Mouse (Mus musculus) neural tube, embryonic 12.5 days (tissue): ENCODE data around the gene Olfr279. TPM values are rescaled to one million over a fixed set of nuclear protein-coding genes. Genes with fewer than 3 reads are reported as not detected.
A peak's percentile ranks its signal among the peaks of the same experiment; 100 is the strongest.
"Not testable (repeated sequence)": the region's sequence is repeated elsewhere in the genome, so short reads cannot be mapped to it uniquely, and the experiment has no call there.

Experiments
- ATAC-seq: fragments of 200-750 bp; cut with Nextera tagmentation; 2 replicates; pipeline ENCODE4 v1.8.0; 2017; ENCODE audit warnings: low read depth, mild to moderate bottlenecking, moderate TSS enrichment, moderate library complexity; ENCODE audit not compliant: low FRiP score
- H3K27ac ChIP-seq: fragments of 300-500 bp; sonication (generic); 2 replicates; pipeline ENCODE4 v1.5.1; 2016
- H3K27me3 ChIP-seq: fragments of 300-500 bp; sonication (generic); replicated peaks from 2 replicates; pipeline ENCODE4 v1.6.1; 2016; ENCODE audit warnings: mild to moderate bottlenecking
- H3K36me3 ChIP-seq: fragments of 300-500 bp; sonication (generic); 2 replicates; pipeline ENCODE4 v1.6.1; 2016; ENCODE audit warnings: mild to moderate bottlenecking
- H3K4me1 ChIP-seq: fragments of 300-500 bp; sonication (generic); 2 replicates; pipeline ENCODE4 v1.6.1; 2016
- H3K4me2 ChIP-seq: fragments of 300-500 bp; sonication (generic); replicated peaks from 2 replicates; pipeline ENCODE4 v1.6.1; 2016; ENCODE audit warnings: mild to moderate bottlenecking
- H3K4me3 ChIP-seq: fragments of 300-500 bp; sonication (generic); 2 replicates; pipeline ENCODE4 v1.5.1; 2016
- H3K9ac ChIP-seq: fragments of 300-500 bp; sonication (generic); 2 replicates; pipeline ENCODE4 v1.6.1; 2016; ENCODE audit warnings: mild to moderate bottlenecking
- H3K9me3 ChIP-seq: fragments of 300-500 bp; sonication (generic); 2 replicates; pipeline ENCODE4 v1.6.1; 2016; ENCODE audit warnings: mild to moderate bottlenecking
- WGBS: fragments of 180-500 bp; shearing (Covaris S2); methylation state at CpG from one replicate; pipeline ENCODE4 v1.1.7; 2016; 5-methylcytosine and 5-hydroxymethylcytosine counted together
- polyA plus RNA-seq: library from polyadenylated mRNA; unstranded; fragments of >200 nt; fragmentation: Nextera tagmentation; extraction: Ambion mirVana; gene quantifications from 2 replicates; pipeline ENCODE4 v1.2.1, GENCODE M21; 2016

The Olfr279 gene
- polyA plus RNA-seq, 1 experiment from 2014 or later, result not detected

DNA sequence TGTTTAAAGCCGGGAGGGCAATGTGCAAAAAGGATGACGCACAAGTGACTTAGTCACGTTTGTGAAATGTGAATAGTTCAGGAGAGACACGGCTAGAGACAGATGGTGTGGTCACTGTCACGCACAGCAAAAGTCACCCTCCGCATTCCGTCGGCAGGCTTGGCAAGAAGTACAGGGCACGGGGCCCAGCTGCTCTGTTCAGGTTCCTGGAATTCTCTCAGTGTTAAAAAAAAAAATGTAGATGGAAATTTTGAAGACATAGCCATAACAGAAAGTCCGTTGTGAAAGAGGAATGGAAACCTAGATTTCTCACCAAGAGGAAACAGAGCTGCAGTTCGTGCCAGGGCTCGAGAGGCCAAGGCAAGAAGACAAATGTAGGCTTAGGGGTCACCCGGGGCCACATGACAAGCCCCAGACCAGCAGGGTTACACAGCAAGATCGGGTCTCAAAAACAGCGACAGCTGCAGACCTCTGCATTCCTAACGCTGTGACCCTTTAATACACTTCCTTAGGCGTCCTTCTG, 20.7 kb downstream of the Olfr279 start:
- peaks cover 9% of the 10 kb centered on the region for H3K36me3 ChIP-seq
- ATAC-seq, result no peak
- peaks cover 4% of the 10 kb centered on the region; the same call in 1 of the 2 replicates for H3K4me1 ChIP-seq
- no peak overlapping the region for H3K4me2 ChIP-seq
- 62% methylated on average over 17 of the region's 17 CpGs for WGBS
- H3K9ac ChIP-seq, result no peak overlapping the region
- no peaks in the 10 kb centered on the region for H3K9me3 ChIP-seq
- no peak overlapping the region for H3K27ac ChIP-seq
- no peak overlapping the region for H3K4me3 ChIP-seq
- H3K27me3 ChIP-seq, result no peaks in the 10 kb centered on the region

DNA sequence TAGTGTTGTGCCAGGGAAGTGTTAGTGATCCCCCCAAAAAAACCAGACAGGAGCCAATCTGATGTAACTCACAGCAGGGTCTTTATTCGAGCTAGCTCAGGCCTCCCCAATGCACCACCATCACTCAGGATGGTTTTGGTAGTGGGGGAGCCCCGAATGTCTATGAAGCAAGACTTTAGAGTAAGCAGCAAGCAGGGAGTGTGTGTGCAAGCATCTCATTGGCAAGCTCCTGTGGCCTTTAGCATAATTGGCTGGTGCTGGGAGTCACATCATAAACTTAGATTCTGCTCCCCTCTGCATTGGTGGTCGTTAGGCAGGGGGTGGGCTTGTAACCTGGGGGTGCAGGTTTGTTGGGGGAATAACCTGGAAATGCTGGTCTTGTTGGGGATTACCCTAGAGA, 21.5 kb downstream of the Olfr279 start:
- not testable (repeated sequence) for H3K27me3 ChIP-seq, H3K9me3 ChIP-seq, ATAC-seq, H3K27ac ChIP-seq, H3K4me2 ChIP-seq, H3K4me3 ChIP-seq, H3K4me1 ChIP-seq, H3K9ac ChIP-seq
- 64% methylated on average over 3 of the region's 3 CpGs for WGBS
- H3K36me3 ChIP-seq, result peaks cover 17% of the 10 kb centered on the region

DNA sequence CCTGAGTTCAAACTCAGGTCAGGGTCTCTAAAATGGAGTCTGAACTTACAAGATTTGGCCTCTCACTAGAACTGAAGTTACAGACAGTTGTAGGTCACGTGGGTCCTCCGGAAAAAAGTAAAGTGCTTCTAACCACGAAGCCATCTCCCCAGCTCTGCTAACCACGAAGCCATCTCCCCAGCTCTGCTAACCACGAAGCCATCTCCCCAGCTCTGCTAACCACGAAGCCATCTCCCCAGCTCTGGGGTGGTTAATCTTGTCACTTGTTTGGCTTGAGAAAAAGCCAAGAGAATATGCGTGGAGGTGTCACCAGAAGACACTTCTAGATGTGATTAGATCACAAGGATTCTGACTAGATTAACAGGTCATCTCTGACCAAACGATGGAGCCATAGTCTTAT, 21.9 kb downstream of the Olfr279 start:
- H3K36me3 ChIP-seq, result peaks cover 17% of the 10 kb centered on the region
- H3K4me1 ChIP-seq, result peaks cover 4% of the 10 kb centered on the region; the same call in 1 of the 2 replicates
- no peaks in the 10 kb centered on the region for H3K9me3 ChIP-seq
- no peak overlapping the region for H3K4me3 ChIP-seq
- H3K27me3 ChIP-seq, result no peaks in the 10 kb centered on the region
- H3K27ac ChIP-seq, result no peak overlapping the region
- no peak overlapping the region for H3K4me2 ChIP-seq
- H3K9ac ChIP-seq, result no peak overlapping the region
- ATAC-seq, result no peak
- 83% methylated on average over 8 of the region's 8 CpGs for WGBS

DNA sequence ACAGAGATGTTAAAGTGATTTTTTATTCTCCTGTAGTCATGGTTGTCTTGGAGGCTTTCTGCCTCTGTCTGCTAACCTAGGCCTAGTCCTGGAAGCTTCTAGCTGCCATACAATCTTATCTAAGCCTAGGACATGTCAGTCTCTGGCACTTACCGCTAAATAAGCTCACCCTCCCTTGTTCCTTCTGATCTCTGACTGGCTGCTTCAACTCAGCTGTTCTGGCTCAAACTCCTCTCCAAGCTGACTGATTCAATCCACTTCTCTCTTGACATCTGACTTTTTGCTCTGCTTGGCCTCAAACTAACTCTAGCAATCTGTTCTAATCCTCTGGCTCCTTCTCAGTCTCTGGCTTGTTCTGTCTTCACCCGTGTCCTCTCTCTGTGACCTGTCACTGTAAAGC, 22.6 kb downstream of the Olfr279 start:
- not testable (repeated sequence) for H3K4me1 ChIP-seq, H3K4me2 ChIP-seq, H3K4me3 ChIP-seq, H3K27me3 ChIP-seq, H3K27ac ChIP-seq, H3K9me3 ChIP-seq, ATAC-seq, H3K9ac ChIP-seq
- WGBS, result 86% methylated on average over 2 of the region's 2 CpGs
- H3K36me3 ChIP-seq, result peaks cover 23% of the 10 kb centered on the region

DNA sequence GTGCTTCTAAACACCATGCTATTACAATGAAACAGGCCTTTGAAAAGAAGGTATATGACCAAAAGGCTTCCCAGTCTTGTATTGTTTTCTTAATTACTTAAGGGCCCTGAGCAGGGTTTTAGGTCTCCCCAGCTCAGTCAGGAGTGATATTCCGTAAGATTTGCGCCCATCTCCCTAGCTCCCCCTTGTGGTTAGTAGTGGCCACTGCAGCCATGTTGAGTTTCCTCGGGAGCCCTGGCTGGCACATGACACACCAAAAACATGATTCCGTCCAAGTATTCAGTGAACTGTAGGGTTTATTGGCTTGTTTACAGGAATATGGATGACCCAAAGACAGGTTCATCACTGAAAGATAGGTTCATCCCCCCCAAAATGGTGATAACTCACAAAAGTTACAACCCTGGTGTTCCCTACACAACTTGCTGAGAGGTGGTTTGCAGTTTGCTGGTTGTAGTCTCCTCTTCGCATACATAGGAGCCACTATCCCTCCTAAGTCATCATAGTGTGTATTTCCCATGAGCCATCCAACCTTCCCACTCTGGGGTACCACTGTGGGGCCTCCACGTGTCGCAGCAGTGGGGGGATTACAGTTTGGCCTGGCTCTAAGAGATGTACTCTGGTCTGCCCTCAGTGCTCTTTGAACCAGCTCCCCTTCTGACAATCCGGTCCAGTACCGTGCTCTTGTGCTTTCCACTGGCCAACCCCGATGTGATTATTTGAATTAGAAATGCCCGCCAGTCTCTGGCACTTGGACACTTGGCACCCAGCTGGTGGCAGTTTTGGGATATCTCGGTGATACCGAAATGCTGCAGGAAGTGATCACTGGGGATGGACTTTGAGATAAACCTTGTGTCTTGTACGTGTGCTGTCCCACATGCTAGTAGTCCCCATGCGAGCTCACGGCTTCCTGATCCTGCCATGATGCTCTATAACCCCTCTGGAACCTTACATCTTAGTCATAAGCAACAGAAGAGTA, 25.5 kb downstream of the Olfr279 start:
- 68% methylated on average over 16 of the region's 16 CpGs for WGBS
- H3K9ac ChIP-seq, result no peak overlapping the region
- H3K4me3 ChIP-seq, result no peak overlapping the region
- H3K9me3 ChIP-seq, result no peaks in the 10 kb centered on the region
- no peak for ATAC-seq
- H3K27me3 ChIP-seq, result no peaks in the 10 kb centered on the region
- no peak overlapping the region for H3K27ac ChIP-seq
- H3K4me2 ChIP-seq, result no peak overlapping the region
- peaks cover 50% of the 10 kb centered on the region for H3K36me3 ChIP-seq
- no peaks in the 10 kb centered on the region for H3K4me1 ChIP-seq

DNA sequence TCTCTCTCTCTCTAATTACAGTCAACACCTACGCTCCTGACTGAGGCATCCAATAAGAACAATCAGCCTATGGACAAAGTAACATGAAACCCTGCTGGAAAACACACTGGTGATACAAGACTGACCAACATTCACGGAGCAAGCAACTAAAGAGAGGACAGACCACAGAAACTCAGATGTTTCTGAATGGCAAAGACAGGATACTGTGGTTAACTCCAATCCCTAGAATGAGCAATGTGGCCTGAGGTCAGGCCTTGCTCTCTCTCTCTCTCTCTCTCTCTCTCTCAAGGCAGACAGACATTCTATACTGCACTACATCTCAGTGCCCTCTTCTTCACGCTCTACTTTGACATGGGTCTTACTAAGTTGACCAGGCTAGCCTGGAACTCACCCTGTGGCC, 29.0 kb downstream of the Olfr279 start:
- H3K27me3 ChIP-seq, result no peaks in the 10 kb centered on the region
- no peak overlapping the region for H3K4me2 ChIP-seq
- H3K9me3 ChIP-seq, result no peaks in the 10 kb centered on the region
- H3K9ac ChIP-seq, result no peak overlapping the region
- 94% methylated on average over 3 of the region's 3 CpGs for WGBS
- no peaks in the 10 kb centered on the region for H3K4me1 ChIP-seq
- no peak overlapping the region for H3K4me3 ChIP-seq
- H3K36me3 ChIP-seq, result peaks cover 81% of the 10 kb centered on the region
- H3K27ac ChIP-seq, result no peak overlapping the region
- no peak for ATAC-seq

DNA sequence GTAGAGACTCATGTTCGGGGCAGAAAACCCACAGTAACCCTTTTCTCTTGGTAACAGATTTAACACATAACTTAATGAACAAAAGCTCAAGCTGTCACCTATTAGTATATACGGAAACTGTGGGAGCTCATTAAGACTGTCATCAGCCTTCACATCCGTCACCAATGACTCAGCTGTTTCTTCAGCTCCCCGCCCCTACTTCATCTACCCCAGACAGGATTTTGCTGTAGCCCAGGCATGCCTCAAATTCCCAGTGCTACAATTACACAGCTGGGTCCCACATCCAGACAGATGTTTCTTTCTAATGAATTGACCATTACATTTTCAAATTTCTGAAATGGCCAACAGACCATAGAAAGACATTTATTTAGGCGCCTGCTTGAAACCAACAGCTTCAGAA, 33.9 kb downstream of the Olfr279 start:
- Histone ChIP-seq H3K4me3 (no peak overlapping the region), H3K27me3 (no peaks in the 10 kb centered on the region), H3K27ac (no peak overlapping the region), H3K4me1 (0 out of 2 replicates have a peak, but pooled peaks cover 9% of the 10 kb centered on the region), H3K36me3 (peaks cover 87% of the 10 kb centered on the region), H3K9ac (no peak overlapping the region), H3K9me3 (no peaks in the 10 kb centered on the region), H3K4me2 (no peak overlapping the region)
- WGBS, result 61% methylated on average over 5 of the region's 5 CpGs
- ATAC-seq, result no peak

DNA sequence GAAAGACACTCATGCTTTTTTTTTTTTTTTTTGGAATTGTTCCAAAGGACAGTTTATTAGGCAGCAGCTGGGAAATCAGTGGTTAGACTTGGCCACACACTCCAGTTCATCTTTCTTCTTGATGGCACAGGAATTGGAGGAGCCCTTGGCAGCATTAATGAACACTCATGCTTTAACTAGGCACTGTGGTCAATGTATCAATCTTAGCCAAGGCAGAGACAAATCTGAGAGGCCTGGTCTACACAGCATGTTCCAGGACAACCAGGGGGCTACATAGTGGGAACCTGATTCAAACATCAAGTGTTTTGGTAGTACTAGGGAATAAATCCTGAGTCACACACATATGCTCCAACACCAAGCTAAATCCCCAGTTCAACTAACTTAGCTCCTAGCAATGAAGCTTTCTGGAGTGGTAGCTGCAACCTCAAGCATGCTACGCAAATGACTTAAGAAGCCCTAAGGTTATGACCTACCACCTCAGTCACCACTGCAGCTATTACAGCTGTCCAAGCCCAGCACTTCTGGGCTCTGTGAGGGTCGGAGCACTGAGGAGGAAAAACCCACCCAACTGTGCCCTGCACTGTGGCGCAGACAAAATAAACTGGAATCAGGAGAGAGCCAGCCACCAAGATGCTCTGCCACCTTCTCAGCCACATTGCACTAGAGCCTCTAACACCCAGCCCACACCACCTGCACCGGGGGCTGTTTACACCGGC, 35.0 kb downstream of the Olfr279 start:
- ATAC-seq, result no peak
- peaks cover 82% of the 10 kb centered on the region for H3K36me3 ChIP-seq

DNA sequence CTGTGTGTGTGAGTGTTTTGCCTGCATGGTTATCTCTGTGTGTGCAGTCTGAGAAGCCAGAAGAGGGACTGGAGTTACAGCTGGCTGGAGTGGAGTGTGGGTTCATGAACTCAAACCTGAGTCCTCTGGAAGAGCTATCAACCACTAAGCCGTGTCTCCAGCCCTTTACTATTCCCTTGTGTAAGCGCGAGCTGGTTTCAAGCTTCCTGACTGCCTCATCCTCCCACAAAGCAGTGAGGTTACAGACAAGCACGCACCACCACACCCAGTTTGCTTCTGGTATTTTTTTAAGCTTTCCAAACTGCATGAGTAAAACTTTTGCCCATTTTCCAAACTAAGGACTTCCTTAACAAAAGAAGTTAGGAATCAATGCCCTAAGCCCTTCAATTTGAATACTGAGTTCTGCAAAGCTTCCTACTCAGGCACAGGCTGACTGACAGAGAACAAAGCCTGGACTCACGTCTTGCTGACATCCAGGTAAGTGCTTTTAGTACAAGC, 35.9 kb downstream of the Olfr279 start:
- Histone ChIP-seq H3K9ac (no peak overlapping the region), H3K4me3 (no peak overlapping the region), H3K27me3 (no peaks in the 10 kb centered on the region), H3K4me2 (no peak overlapping the region), H3K9me3 (no peaks in the 10 kb centered on the region), H3K4me1 (peaks cover 20% of the 10 kb centered on the region), H3K27ac (no peak overlapping the region), H3K36me3 (peaks cover 73% of the 10 kb centered on the region)
- no peak for ATAC-seq
- 90% methylated on average over 5 of the region's 5 CpGs for WGBS

More for the DNA sequence above, 35.0 kb downstream of the Olfr279 start:
- H3K27ac ChIP-seq, result no peak overlapping the region
- no peak overlapping the region for H3K9ac ChIP-seq
- no peak overlapping the region for H3K4me2 ChIP-seq
- peaks cover 13% of the 10 kb centered on the region for H3K4me1 ChIP-seq
- H3K9me3 ChIP-seq, result no peaks in the 10 kb centered on the region
- WGBS, result 94% methylated on average over 5 of the region's 5 CpGs
- no peak overlapping the region for H3K4me3 ChIP-seq
- H3K27me3 ChIP-seq, result no peaks in the 10 kb centered on the region

DNA sequence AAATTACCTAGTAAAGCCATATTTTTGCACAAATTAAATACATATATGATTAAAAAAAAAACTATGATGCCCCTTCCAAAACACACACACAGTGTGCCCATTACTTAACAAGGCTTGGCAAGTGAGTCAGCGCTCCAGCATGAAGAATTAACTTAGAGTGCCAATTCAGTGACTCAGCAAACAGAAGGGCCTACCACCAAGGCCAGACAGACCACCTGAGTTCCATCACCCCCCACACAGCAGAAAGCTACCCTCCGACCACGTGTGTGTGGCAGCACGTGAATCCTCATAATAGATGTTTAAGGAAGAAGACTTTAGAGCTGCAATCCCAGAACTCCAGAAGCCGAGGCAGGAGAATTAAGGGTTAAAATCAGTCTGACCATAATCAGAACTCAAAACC, 40.1 kb downstream of the Olfr279 start:
- no peak overlapping the region for H3K27ac ChIP-seq
- peak overlapping the region; percentile 94 for H3K9ac ChIP-seq
- H3K9me3 ChIP-seq, result no peaks in the 10 kb centered on the region
- peak overlapping the region; percentile 90 for H3K4me2 ChIP-seq
- no peaks in the 10 kb centered on the region for H3K27me3 ChIP-seq
- peaks cover 38% of the 10 kb centered on the region for H3K36me3 ChIP-seq
- peaks cover 17% of the 10 kb centered on the region for H3K4me1 ChIP-seq
- WGBS, result 49% methylated on average over 5 of the region's 5 CpGs
- H3K4me3 ChIP-seq, result peak overlapping the region; percentile 77
- no peak for ATAC-seq

DNA sequence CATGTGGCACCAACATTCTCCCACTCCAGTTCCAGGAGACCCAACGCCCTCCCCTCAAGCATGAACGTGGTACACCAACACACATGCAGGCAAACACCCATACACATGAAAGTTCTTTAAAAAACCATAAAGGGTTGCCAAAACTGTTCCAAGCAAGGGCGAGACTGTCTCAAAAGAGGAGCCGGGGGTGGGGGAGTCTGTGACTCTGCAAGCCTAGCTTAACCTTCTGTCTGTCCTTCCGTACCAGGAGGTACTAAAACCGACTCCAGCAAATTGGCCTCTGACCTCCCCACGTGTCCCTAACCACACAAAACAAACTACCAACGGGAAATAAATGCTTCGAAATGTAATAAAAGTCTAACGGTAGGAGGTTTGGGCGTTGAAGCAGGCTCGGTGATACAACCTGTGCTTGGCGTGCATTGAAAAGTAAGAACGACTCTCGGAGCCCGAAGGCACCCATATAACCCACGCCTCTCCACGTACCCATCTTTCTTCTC, 40.9 kb downstream of the Olfr279 start:
- H3K9ac ChIP-seq, result peak overlapping the region; percentile 94
- no peaks in the 10 kb centered on the region for H3K9me3 ChIP-seq
- peak overlapping the region; percentile 77 for H3K4me3 ChIP-seq
- H3K4me1 ChIP-seq, result peaks cover 11% of the 10 kb centered on the region
- under 1% methylated on average over 18 of the region's 18 CpGs for WGBS
- no peak for ATAC-seq
- no peak overlapping the region for H3K27ac ChIP-seq
- H3K36me3 ChIP-seq, result peaks cover 30% of the 10 kb centered on the region
- no peaks in the 10 kb centered on the region for H3K27me3 ChIP-seq
- peak overlapping the region; percentile 90 for H3K4me2 ChIP-seq
